Comparison of ENCODE assay signal across 15 mouse cellular contexts in the genomic region with DNA sequence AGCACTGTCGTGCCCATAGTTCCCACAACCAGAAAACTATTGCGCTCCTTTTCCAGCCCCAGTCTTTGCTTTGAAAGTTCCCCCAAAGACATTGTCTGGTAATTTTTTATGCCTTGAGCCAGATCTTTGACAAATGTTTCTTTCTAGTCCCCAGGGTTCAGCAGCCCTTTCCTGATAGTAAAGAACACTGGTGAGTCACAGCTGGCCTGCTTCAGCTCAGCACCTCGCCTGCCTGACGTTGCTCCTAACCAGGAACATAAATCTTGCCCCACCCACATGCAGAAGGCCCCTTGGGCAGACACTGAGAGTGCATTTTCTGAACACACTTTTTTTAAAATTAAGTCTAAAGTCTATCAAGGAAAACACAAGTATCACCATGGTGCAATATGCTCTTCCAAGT. TPM values are rescaled to one million over a fixed set of nuclear protein-coding genes. Genes with fewer than 3 reads are reported as not detected.
DNase-seq lines count a peak whose midpoint lies in the region; ATAC-seq lines count a peak whose summit lies in the region.
"Had no signal": no experiment of that assay in that cellular context is flagged by ENCODE, and none has a peak within 500 bp of the region (broad histone marks: within the 10 kb centered on the region; RNA-seq: fewer than 3 reads in every experiment).

No protein-coding gene starts in this region.

- no peaks in the 10 kb centered on the region for H3K27me3 ChIP-seq in heart, embryonic 11.5 days (ENCODE audit: control insufficient read depth, insufficient read depth, low read length)
- H3K27me3 ChIP-seq: embryonic facial prominence, embryonic 13.5 days had no signal

- no peak for ATAC-seq in heart, embryonic 11.5 days (replicated peaks; ENCODE audit: insufficient number of reproducible peaks, low FRiP score, low TSS enrichment)
- ATAC-seq: hindbrain, postnatal 0 days had no signal

- H3K9ac ChIP-seq in heart, embryonic 11.5 days (ENCODE audit: low read depth, low read length): no peak overlapping the region
- H3K9ac ChIP-seq: embryonic facial prominence, embryonic 13.5 days had no signal

- H3K4me2 ChIP-seq in heart, embryonic 11.5 days: no peak overlapping the region
- H3K4me2 ChIP-seq: embryonic facial prominence, embryonic 13.5 days had no signal

- H3K27ac ChIP-seq in heart, embryonic 11.5 days (ENCODE audit: low read depth, low read length): peak overlapping the region; percentile 57; the same call in 1 of the 2 replicates
- H3K27ac ChIP-seq: embryonic facial prominence, embryonic 13.5 days; hindbrain, postnatal 0 days; macrophage had no signal

- no peaks in the 10 kb centered on the region for H3K36me3 ChIP-seq in heart, embryonic 11.5 days (ENCODE audit: control insufficient read depth, insufficient read depth, low read length)
- H3K36me3 ChIP-seq: embryonic facial prominence, embryonic 13.5 days had no signal

- no peak overlapping the region for H3K4me3 ChIP-seq in heart, embryonic 11.5 days (ENCODE audit: low read depth, low read length)
- H3K4me3 ChIP-seq: embryonic facial prominence, embryonic 13.5 days had no signal

- no peaks in the 10 kb centered on the region for H3K9me3 ChIP-seq in heart, embryonic 11.5 days (replicated peaks; ENCODE audit: control insufficient read depth, low read length)
- H3K9me3 ChIP-seq: embryonic facial prominence, embryonic 13.5 days had no signal

- H3K4me1 ChIP-seq in heart, embryonic 11.5 days (ENCODE audit: control insufficient read depth, insufficient read depth, low read length): peaks cover 6% of the 10 kb centered on the region; the same call in 1 of the 2 replicates

- DNase-seq in kidney, postnatal 4 days: peak; percentile 32 to 54
- DNase-seq in kidney, postnatal 36 days: no peak
- DNase-seq in heart, postnatal 4 days: peak; percentile 23
- DNase-seq in skeletal muscle tissue, adult 2 months (ENCODE audit: low read depth, low spot score): peak; percentile 36
- no peak for DNase-seq in ovary, postnatal 36 days (ENCODE audit: low spot score)
- DNase-seq in spleen, postnatal 4 days (ENCODE audit: low spot score in 2 of 2): no peak
- DNase-seq: cerebellum, adult 8-10 months; right cerebral cortex, adult 18-20 months; thymus, adult 18-20 months had no signal

- WGBS in heart, embryonic 11.5 days (ENCODE audit: insufficient replicate concordance): 26% methylated on average over 4 of the region's 4 CpGs

RNA-seq across cellular contexts. Expression of gene Gm4131, which starts 3.6 kb away (rescaled TPM):
- polyA plus RNA-seq in heart, embryonic 11.5 days (2014; fragmentation: Nextera tagmentation; extraction: Ambion mirVana): not detected in 2 replicates
- total RNA-seq in heart, postnatal 4 days (2021): not detected
- total RNA-seq: hindbrain, postnatal 0 days; left cerebral cortex, adult 8-10 months had no signal
- polyA plus RNA-seq: embryonic facial prominence, embryonic 13.5 days; frontal cortex, adult 2 months; macrophage had no signal

RNA-seq across cellular contexts. Expression of gene Fam124a, which starts 14.8 kb away (rescaled TPM):
- polyA plus RNA-seq in heart, embryonic 11.5 days (2014; fragmentation: Nextera tagmentation; extraction: Ambion mirVana): 1.1 and 1.3 TPM in 2 replicates
- 1 to 10 TPM; 3.2 to 3.8 TPM for total RNA-seq in heart, postnatal 4 days (2021)

Comparison
In these comparisons a context has a peak if more than half of its experiments do, and no peak if none do; other contexts are left out.
1. DNase-seq: peak in kidney, postnatal 4 days (2 of 2), heart, postnatal 4 days (single experiment) and skeletal muscle tissue, adult 2 months (single experiment); none in kidney, postnatal 36 days (0 of 2), ovary, postnatal 36 days (single experiment) and spleen, postnatal 4 days (0 of 2).